Mouse (Mus musculus): ENCODE data around the gene Fbln2.

Fbln2 gene

GRCm38 (mm10) chr6:91311204-91311603 is 98.9 kb downstream of the Fbln2 start:
- DNase-seq (ENCODE audit: extremely low spot score, low read depth, low spot score): no peak

- DNase-seq (ENCODE audit: extremely low spot score, low read depth, low spot score): no peak
Measured at GRCm38 (mm10) chr6:91312491-91312890, 100.2 kb downstream of the Fbln2 start.

All from hindlimb bud, embryonic 11.5 days (tissue).